Mouse (Mus musculus): Measurements from ENCODE around the gene Pim2.
"Not testable (repeated sequence)": the region's sequence is repeated elsewhere in the genome, so short reads cannot be mapped to it uniquely, and the experiment has no call there.

The Pim2 gene

DNA sequence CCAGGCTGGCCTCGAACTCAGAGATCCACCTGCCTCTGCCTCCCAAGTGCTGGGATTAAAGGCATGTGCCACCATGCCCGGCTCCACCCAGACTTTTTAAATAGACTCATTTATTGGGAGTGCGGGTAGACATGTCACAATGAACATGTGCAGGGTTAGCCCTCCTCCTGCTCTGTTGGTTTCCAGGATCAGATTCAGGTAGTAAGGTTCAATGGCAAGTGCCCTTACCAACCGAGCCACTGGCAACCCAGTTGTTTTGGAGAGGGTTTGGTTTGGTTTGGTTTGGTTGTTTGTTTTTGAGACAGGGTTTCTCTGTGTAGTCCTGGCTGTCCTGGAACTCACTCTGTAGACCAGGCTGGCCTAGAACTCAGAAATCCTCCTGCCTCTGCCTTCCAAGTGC is 31.2 kb downstream of the Pim2 start, which contains the start of gene Gm10490:
Gm10490 (plus strand) TSS at position 301 of the 400 bp plus-strand sequence.
- DNase-seq, result not testable (repeated sequence)

DNA sequence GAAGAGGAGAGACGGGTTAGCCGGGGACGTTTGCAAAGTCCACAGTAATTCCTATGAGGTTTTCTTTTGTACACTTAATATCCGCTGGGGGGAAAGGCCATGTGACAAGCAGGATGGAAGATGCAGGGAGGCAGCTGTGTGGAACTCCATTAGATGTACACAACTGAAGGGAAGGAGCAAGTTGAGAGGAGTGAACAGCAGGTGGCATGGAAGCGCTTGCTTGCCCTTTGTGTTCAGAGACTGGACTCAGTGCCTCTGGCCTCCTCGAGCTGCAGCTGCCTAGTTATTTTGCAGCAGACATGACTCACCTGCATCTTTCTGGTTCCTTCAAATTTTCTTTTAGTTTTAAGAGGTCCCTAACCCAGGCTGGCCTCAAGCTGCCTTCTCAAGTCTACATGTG is 32.4 kb downstream of the Pim2 start:
- no peak for DNase-seq

GRCm38 (mm10) chrX:7915669-7916068 is 37.6 kb downstream of the Pim2 start:
- peak in 1 of 2 experiments; percentile 45 for DNase-seq

DNA sequence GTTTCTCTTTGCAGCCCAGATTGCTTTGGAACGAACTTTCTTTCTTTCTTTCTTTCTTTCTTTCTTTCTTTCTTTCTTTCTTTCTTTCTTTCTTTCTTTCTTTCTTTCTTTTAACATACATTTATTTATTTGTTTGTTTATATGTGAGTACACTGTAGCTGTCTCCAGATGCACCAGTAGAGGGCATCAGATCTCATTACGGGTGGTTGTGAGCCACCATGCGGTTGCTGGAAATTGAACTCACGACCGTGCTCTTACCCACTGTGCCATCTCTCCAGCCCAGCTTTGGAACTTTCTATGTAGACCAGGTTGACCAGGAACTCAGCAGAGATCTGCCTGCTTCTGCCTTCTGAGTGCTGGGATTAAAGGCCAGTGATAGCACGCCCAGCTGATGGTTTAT is 39.9 kb downstream of the Pim2 start:
- DNase-seq, result not testable (repeated sequence)

DNA sequence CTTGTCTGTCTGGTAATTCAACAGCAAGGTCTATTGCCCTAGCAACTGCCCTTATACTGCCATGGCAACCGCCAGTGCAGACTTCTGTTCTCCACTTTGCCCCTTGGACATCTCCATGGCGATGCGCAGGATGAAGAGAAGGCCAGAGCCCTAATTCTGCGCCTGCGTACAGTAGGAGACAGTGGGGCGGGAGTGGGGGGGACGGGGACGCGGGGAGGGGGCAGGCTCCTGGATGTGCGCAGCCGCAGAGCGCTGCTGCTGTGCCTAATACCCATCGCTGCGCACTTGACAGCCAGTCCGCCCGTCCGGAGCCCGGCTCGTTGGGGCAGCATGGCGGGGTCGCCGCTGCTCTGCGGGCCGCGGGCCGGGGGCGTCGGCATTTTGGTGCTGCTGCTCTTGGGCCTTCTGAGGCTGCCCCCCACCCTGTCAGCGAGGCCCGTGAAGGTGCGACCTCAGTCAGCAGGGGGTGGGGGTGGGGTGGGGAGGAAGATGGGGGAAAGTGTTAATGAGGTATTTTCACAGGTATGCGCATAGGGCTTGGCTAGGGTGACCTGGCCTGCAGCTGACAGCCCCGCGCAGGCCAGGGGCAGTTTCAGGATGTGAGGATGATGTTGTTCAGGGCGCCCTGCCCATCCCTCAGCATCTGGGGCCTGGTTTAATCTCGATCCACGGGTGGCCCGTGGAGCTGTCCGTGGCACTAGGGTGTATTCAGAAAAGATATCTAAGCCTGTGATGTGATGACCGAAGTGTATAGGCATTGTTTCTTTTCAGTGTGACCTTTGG is 41.7 kb downstream of the Pim2 start, which contains the start of gene Pcsk1n:
Pcsk1n (plus strand) TSS at position 222 of the 783 bp plus-strand sequence.
- DNase-seq, result no peak

- DNase-seq, result no peak
Observed at GRCm38 (mm10) chrX:7922032-7922431, 44.0 kb downstream of the Pim2 start.

DNA sequence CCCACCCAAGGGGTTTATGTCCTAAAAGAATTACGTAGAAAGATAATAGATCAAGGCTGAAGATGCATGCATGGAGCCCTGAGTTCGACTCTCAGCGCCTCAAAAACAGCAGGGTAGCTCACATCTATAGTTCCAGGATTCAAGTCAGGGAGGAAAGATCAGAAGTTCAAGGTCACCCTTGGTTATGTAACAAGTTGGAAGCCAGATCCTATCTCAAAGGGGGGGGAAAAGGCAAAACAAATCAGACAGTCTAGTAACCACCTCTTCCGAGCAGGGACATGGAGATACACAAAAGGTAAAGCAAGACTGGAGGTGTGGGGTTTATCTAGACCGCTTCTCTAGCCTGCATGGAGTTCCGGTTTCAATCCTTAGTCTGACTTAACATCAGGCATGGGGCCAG is 48.2 kb downstream of the Pim2 start:
- DNase-seq, result no peak

DNA sequence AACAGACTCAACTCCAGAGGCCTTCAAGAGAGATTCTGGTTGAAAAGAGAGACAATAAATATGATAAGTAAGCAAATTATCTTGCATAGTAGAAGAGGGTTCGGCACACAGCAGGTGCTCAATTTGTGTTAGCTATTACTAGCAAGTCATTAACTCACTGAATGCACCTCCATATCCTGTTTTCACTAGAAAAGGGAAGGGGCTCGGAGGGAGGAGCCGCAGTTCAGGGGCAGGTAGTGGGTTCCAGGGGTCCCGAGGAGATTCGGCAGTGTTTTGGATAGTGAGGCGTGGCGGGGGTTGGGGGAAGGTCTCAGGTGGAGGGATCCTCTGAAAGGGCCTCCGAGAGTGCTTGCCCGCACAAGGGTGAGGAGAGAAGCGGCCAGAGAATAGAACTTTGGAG is 49.1 kb downstream of the Pim2 start:
- no peak for DNase-seq

GRCm38 (mm10) chrX:7928270-7928790 is 50.3 kb downstream of the Pim2 start, which contains the start of gene Eras:
TSS of gene Eras (minus strand) at chrX:7928607.
- no peak for DNase-seq

Measured in lung, adult 18-20 months (tissue).